Mouse (Mus musculus) CH12.LX (cell line): ENCODE data around the gene Zkscan3. TPM values are rescaled to one million over a fixed set of nuclear protein-coding genes. Genes with fewer than 3 reads are reported as not detected.

Experiments used
- DNase-seq: peaks from one replicate; pipeline ENCODE4 v3.0.0-alpha.2; 2013; ENCODE audit errors: extremely low read depth
- H3K27ac ChIP-seq: 2 replicates; pipeline ENCODE4 v1.5.1; 2012; ENCODE audit warnings: low read depth, mild to moderate bottlenecking, control low read depth, moderate library complexity; ENCODE audit not compliant: insufficient read depth
- H3K27me3 ChIP-seq: replicated peaks from 2 replicates; pipeline ENCODE3; 2012; ENCODE audit warnings: inconsistent platforms
- H3K36me3 ChIP-seq, 2 experiments: replicated peaks in 1 of 2; 2 replicates each; pipeline versions ENCODE3 to v1.6.1; 2012; ENCODE audit warnings: inconsistent platforms in 1 of 2, low read length in 1 of 2, mild to moderate bottlenecking in 1 of 2, mixed read lengths in 1 of 2, moderate library complexity in 1 of 2; ENCODE audit not compliant: control insufficient read depth in 1 of 2, insufficient read depth in 1 of 2
- H3K4me1 ChIP-seq, 2 experiments: 2 replicates each; pipeline ENCODE4 v1.6.1; 2012; ENCODE audit warnings: inconsistent platforms in 1 of 2, moderate library complexity in 1 of 2; ENCODE audit not compliant: insufficient read depth in 2 of 2, control insufficient read depth in 1 of 2
- H3K4me2 ChIP-seq: 2 replicates; pipeline ENCODE4 v1.6.1; 2012; ENCODE audit warnings: low read depth, mild to moderate bottlenecking, control low read depth; ENCODE audit not compliant: poor library complexity, insufficient read depth, severe bottlenecking
- H3K4me3 ChIP-seq, 3 experiments: fragments of 150-350 bp in 1 of 3; sonication (generic) in 1 of 3; replicated peaks in 1 of 3; 2 replicates each; pipeline versions ENCODE3 to v1.5.1; 2011 to 2012; ENCODE audit warnings: low read depth in 2 of 3, low read length in 2 of 3, mild to moderate bottlenecking in 2 of 3, moderate library complexity in 2 of 3, control low read depth in 1 of 3, improper control_type of control experiment in 1 of 3, inconsistent platforms in 1 of 3, mixed read lengths in 1 of 3; ENCODE audit not compliant: poor library complexity in 1 of 3
- H3K79me2 ChIP-seq: replicated peaks from 2 replicates; pipeline ENCODE4 v1.6.1; 2012; ENCODE audit warnings: mild to moderate bottlenecking, moderate library complexity; ENCODE audit not compliant: control insufficient read depth, poor library complexity, insufficient read depth, severe bottlenecking; ENCODE audit errors: extremely low read depth
- H3K9ac ChIP-seq: 2 replicates; pipeline ENCODE4 v1.6.1; 2012; ENCODE audit warnings: low read depth, mild to moderate bottlenecking, control low read depth, moderate library complexity; ENCODE audit not compliant: insufficient read depth
- H3K9me3 ChIP-seq: replicated peaks from 2 replicates; pipeline ENCODE3; 2012; ENCODE audit warnings: low read length, inconsistent platforms, mixed read lengths
- BHLHE40 ChIP-seq: IDR thresholded peaks from 2 replicates; pipeline ENCODE4 v1.6.1; 2011; ENCODE audit warnings: mild to moderate bottlenecking, low read depth, low read length, improper control_type of control experiment
- CHD2 ChIP-seq: IDR thresholded peaks from 2 replicates; pipeline ENCODE4 v1.6.1; 2011; ENCODE audit warnings: low read length, improper control_type of control experiment
- E2F4 ChIP-seq: IDR thresholded peaks from 2 replicates; pipeline ENCODE4 v1.6.1; 2011; ENCODE audit warnings: low read depth, low read length, improper control_type of control experiment; ENCODE audit not compliant: insufficient replicate concordance
- ELF1 ChIP-seq: IDR thresholded peaks from 2 replicates; pipeline ENCODE4 v1.6.1; 2014; ENCODE audit warnings: low read depth, mild to moderate bottlenecking, inconsistent platforms, low read length, improper control_type of control experiment
- ETS1 ChIP-seq: conservative IDR thresholded peaks from 2 replicates; pipeline ENCODE4 v1.6.1; 2012; ENCODE audit warnings: low read depth, mild to moderate bottlenecking, inconsistent platforms, low read length, improper control_type of control experiment, moderate library complexity
- GABPA ChIP-seq: IDR thresholded peaks from 2 replicates; pipeline ENCODE4 v1.6.1; 2012; ENCODE audit warnings: low read depth, low read length, improper control_type of control experiment, inconsistent platforms; ENCODE audit not compliant: insufficient replicate concordance
- JUN ChIP-seq: IDR thresholded peaks from 2 replicates; pipeline ENCODE4 v1.6.1; 2011; ENCODE audit warnings: low read depth, mild to moderate bottlenecking, low read length, improper control_type of control experiment, moderate library complexity; ENCODE audit not compliant: insufficient read depth
- JUND ChIP-seq: conservative IDR thresholded peaks from 2 replicates; pipeline ENCODE4 v1.6.1; 2011; ENCODE audit warnings: low read depth, low read length, improper control_type of control experiment
- KAT2A ChIP-seq: IDR thresholded peaks from 2 replicates; pipeline ENCODE4 v1.6.1; 2012; ENCODE audit warnings: low read length, improper control_type of control experiment, inconsistent platforms; ENCODE audit not compliant: insufficient replicate concordance
- MAFK ChIP-seq: IDR thresholded peaks from 2 replicates; pipeline ENCODE4 v1.6.1; 2011; ENCODE audit warnings: low read length, improper control_type of control experiment; ENCODE audit not compliant: insufficient replicate concordance
- MAX ChIP-seq: IDR thresholded peaks from 2 replicates; pipeline ENCODE4 v1.6.1; 2011; ENCODE audit warnings: low read length, improper control_type of control experiment
- MEF2A ChIP-seq: IDR thresholded peaks from 2 replicates; pipeline ENCODE4 v1.6.1; 2014; ENCODE audit warnings: low read depth, mild to moderate bottlenecking, inconsistent platforms, low read length, improper control_type of control experiment, borderline replicate concordance
- MXI1 ChIP-seq: IDR thresholded peaks from 2 replicates; pipeline ENCODE4 v1.6.1; 2011; ENCODE audit warnings: mild to moderate bottlenecking, low read depth, low read length, improper control_type of control experiment
- MYC ChIP-seq: IDR thresholded peaks from 2 replicates; pipeline ENCODE4 v1.6.1; 2011; ENCODE audit warnings: low read depth, mild to moderate bottlenecking, improper control_type of control experiment, low read length
- NELFE ChIP-seq: IDR thresholded peaks from 2 replicates; pipeline ENCODE4 v1.6.1; 2011; ENCODE audit warnings: low read depth, low read length, improper control_type of control experiment
- NRF1 ChIP-seq: IDR thresholded peaks from 2 replicates; pipeline ENCODE4 v1.6.1; 2014; ENCODE audit warnings: low read depth, mild to moderate bottlenecking, inconsistent platforms, low read length, improper control_type of control experiment, moderate library complexity
- PAX5 ChIP-seq: IDR thresholded peaks from 2 replicates; pipeline ENCODE4 v1.6.1; 2012; ENCODE audit warnings: low read length, inconsistent platforms, mixed read lengths
- POLR2A ChIP-seq: IDR thresholded peaks from 2 replicates; pipeline ENCODE4 v1.6.1; 2011; ENCODE audit warnings: low read depth, mild to moderate bottlenecking, improper control_type of control experiment, low read length
- POLR2AphosphoS2 ChIP-seq: IDR thresholded peaks from 2 replicates; pipeline ENCODE4 v1.6.1; 2011; ENCODE audit warnings: low read depth, low read length, improper control_type of control experiment
- RAD21 ChIP-seq: IDR thresholded peaks from 2 replicates; pipeline ENCODE4 v1.6.1; 2011; ENCODE audit warnings: low read depth, mild to moderate bottlenecking, low read length, improper control_type of control experiment, moderate library complexity
- RCOR1 ChIP-seq: conservative IDR thresholded peaks from 2 replicates; pipeline ENCODE4 v1.6.1; 2012; ENCODE audit warnings: low read depth, mild to moderate bottlenecking, inconsistent platforms, low read length, improper control_type of control experiment
- SMC3 ChIP-seq: IDR thresholded peaks from 2 replicates; pipeline ENCODE4 v1.6.1; 2011; ENCODE audit warnings: low read depth, low read length, improper control_type of control experiment
- TBP ChIP-seq: conservative IDR thresholded peaks from 2 replicates; pipeline ENCODE4 v1.6.1; 2011; ENCODE audit warnings: low read depth, low read length, improper control_type of control experiment
- USF2 ChIP-seq: conservative IDR thresholded peaks from 2 replicates; pipeline ENCODE4 v1.6.1; 2011; ENCODE audit warnings: low read depth, low read length, improper control_type of control experiment
- ZC3H11A ChIP-seq: IDR thresholded peaks from 2 replicates; pipeline ENCODE4 v1.6.1; 2012; ENCODE audit warnings: low read depth, mild to moderate bottlenecking, inconsistent platforms, low read length, improper control_type of control experiment
- ZKSCAN1 ChIP-seq: IDR thresholded peaks from 2 replicates; pipeline ENCODE4 v1.6.1; 2012; ENCODE audit warnings: low read depth, inconsistent platforms, low read length, improper control_type of control experiment, borderline replicate concordance
- ZNF384 ChIP-seq: IDR thresholded peaks from 2 replicates; pipeline ENCODE4 v1.6.1; 2012; ENCODE audit warnings: low read depth, low read length, improper control_type of control experiment, inconsistent platforms
- dilution Hi-C: fragments of 300-500 bp; cut with MboI; formaldehyde crosslinking; loops from 2 replicates; pipeline ENCODE4 v1.14.3; 2020; ENCODE audit warnings: low sequenced_read_pairs; ENCODE audit not compliant: extremely low pct_unique_long_range_greater_than_20kb, extremely low pct_ligation_motif_present
- in situ Hi-C: fragments of 300-500 bp; cut with MboI; formaldehyde crosslinking; loops from 3 replicates; pipeline ENCODE4 v1.14.3; 2019; ENCODE audit warnings: low sequenced_read_pairs, low pct_ligation_motif_present, low pct_unique_long_range_greater_than_20kb, mixed read lengths
- polyA plus RNA-seq: library from polyadenylated mRNA; unstranded; fragments of >175 nt; gene quantifications from 2 replicates; pipeline ENCODE4 v1.2.1, GENCODE M21; 2012; ENCODE audit warnings: low read depth; ENCODE audit not compliant: insufficient read length
- total RNA-seq, 2 experiments: library from RNA; depleted of rRNA; stranded (reverse); fragments of 300-350 nt in 1 of 2; fragments of >200 nt in 1 of 2; gene quantifications; 2 replicates each; pipeline ENCODE4 v1.2.3; 2012 to 2014

Gene Zkscan3
- total and polyA plus RNA-seq, 3 experiments = 19.1 to 32.7 (median 20.9) TPM

DNA sequence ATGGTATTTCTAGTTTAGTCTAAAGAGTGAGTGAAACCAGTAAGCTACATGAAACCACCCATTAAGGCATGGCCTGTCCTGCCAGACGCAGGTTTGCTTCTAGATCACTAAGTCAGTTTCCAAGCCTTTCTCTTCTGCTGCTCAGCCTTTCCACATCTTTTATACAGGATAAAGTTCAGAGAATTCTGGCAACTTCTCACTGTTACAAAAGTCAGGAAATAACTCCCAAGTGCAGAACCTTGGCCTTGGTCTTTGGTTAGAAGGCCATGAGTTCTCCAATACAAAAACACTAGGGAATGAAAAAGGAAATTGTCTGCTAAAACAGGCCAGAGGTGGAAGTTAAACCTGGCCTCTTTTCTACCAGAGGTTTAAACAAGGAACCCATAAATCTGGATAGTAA, 7.3 kb downstream of the Zkscan3 start:
- H3K79me2 ChIP-seq = 0 out of 2 replicates have a peak, but pooled peaks cover 2% of the 10 kb centered on the region
- H3K4me3 ChIP-seq = no peak overlapping the region
- H3K9me3 ChIP-seq = no peaks in the 10 kb centered on the region
- H3K27me3 ChIP-seq = no peaks in the 10 kb centered on the region
- dilution Hi-C loops = no loop called here
- H3K4me2 ChIP-seq = no peak overlapping the region
- H3K27ac ChIP-seq = no peak overlapping the region
- H3K4me1 ChIP-seq = peaks cover 0 to 30% of the 10 kb centered on the region in 2 experiments; a peak in 2 of 4 replicates
- H3K9ac ChIP-seq = no peak overlapping the region
- no peak for DNase-seq
- TF ChIP-seq USF2 (no peak), ZKSCAN1 (no peak), MAFK (no peak), KAT2A (no peak), POLR2A (no peak), NELFE (no peak), NRF1 (no peak), BHLHE40 (no peak), E2F4 (no peak), JUND (no peak), ELF1 (no peak), PAX5 (no peak), MXI1 (no peak), ZC3H11A (no peak), RCOR1 (no peak), CHD2 (no peak), RAD21 (no peak), MAX (no peak)
- H3K36me3 ChIP-seq = peaks cover 63 to 89% of the 10 kb centered on the region in 2 experiments
- in situ Hi-C loops = loop anchor here (25.0 kb wide), 1 partner anchor 317 kb away; the partner anchor contains the start of genes Hist1h2ai, Hist1h2bl, Hist1h2bm and Hist1h3h

GRCm38 (mm10) chr13:21377773-21378172, 24.8 kb downstream of the Zkscan3 start:
- dilution Hi-C loops = no loop called here
- H3K4me1 ChIP-seq = peaks cover 0 to 12% of the 10 kb centered on the region in 2 experiments; a peak in 2 of 4 replicates

More at GRCm38 (mm10) chr13:21377773-21378172, 24.8 kb downstream of the Zkscan3 start:
- Histone ChIP-seq H3K27ac (no peak overlapping the region), H3K9me3 (no peaks in the 10 kb centered on the region), H3K79me2 (no peaks in the 10 kb centered on the region), H3K4me3 (no peak overlapping the region)
- in situ Hi-C loops = loop anchor here (25.0 kb wide), 1 partner anchor 335 kb away; the partner anchor contains the start of genes Hist1h2ai, Hist1h2bl, Hist1h2bm and Hist1h3h
- no peak for TF ChIP-seq MAFK
- no peak for TF ChIP-seq SMC3
- TF ChIP-seq MYC = no peak
- no peak for TF ChIP-seq ETS1
- TF ChIP-seq ZNF384 = no peak
- no peak for TF ChIP-seq POLR2AphosphoS2
- TF ChIP-seq TBP = no peak
- TF ChIP-seq RCOR1 = no peak
- TF ChIP-seq NELFE = no peak
- TF ChIP-seq PAX5 = no peak
- no peak for TF ChIP-seq E2F4
- no peak for TF ChIP-seq JUN
- no peak for TF ChIP-seq NRF1
- TF ChIP-seq ELF1 = no peak
- TF ChIP-seq POLR2A = no peak
- TF ChIP-seq MEF2A = no peak
- TF ChIP-seq GABPA = no peak
- TF ChIP-seq, all 38 proteins: peak for 0
- no peak overlapping the region for H3K4me2 ChIP-seq
- DNase-seq = no peak
- no peak overlapping the region for H3K9ac ChIP-seq
- H3K27me3 ChIP-seq = no peaks in the 10 kb centered on the region
- no peaks in the 10 kb centered on the region for H3K36me3 ChIP-seq
